Mouse (Mus musculus): ENCODE results near the gene Creb3l1. TPM values are rescaled to one million over a fixed set of nuclear protein-coding genes. Genes with fewer than 3 reads are reported as not detected.

The Creb3l1 gene
- polyA plus RNA-seq, 1 experiment from 2014 or later, result 3.3 TPM

DNA sequence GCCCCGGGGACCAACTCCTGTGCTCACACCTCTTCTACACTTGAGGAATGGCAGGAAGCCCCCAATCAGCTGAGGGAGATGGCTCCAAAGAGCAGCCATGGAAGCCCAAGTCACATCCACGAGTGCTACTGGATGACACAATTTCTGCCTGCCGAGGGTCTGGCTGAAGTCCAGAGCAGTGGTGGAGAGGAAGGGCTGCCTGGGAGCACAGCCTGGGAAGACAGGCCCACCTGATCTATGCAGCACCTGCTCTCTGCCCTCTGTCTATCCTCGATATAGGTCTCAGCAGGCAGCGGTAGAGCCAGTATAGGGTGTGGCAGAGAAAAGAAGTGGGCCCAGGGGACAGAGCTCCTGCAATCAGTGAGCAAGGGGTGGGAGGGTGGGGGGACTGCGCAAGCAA lies 77.5 kb downstream of the Creb3l1 start:
- H3K9me3 ChIP-seq, result no peaks in the 10 kb centered on the region
- H3K36me3 ChIP-seq, result no peaks in the 10 kb centered on the region
- peaks cover 62% of the 10 kb centered on the region for H3K4me1 ChIP-seq (replicated peaks)
- ATAC-seq (ENCODE audit: low read depth), result no peak
- H3K27ac ChIP-seq (replicated peaks), result peak overlapping the region; percentile 76; the same call in 1 of the 2 replicates
- no peaks in the 10 kb centered on the region for H3K27me3 ChIP-seq
- H3K9ac ChIP-seq, result 0 out of 2 replicates have a peak overlapping the region, but pooled peaks have one; percentile 38
- WGBS, result 48% methylated on average over 6 of the region's 6 CpGs
- H3K4me2 ChIP-seq, result no peak overlapping the region
- no peak overlapping the region for H3K4me3 ChIP-seq

DNA sequence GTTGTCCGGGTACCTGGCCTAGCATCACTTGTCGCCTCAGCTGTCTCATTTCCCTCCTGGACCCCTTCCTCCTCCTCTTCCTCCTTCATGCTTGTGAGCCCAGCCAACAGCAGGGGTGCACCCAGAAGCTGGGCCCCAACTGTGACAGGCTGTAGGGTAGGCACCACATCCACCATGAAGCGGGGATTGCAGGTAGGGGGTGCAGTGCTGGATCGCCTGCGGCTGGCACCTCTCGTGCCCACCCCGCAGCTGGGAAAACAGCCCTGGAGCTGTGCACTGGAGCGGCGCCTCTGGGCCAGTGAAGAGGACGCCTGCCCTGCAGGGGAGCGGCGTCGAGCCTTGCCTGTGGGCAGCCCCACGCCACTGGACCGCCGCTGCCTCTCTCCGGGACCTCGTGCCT lies 78.8 kb downstream of the Creb3l1 start, which contains the start of gene Gm9821:
Gene Gm9821, plus strand, starts transcription at position 221 of the 400 bp plus-strand sequence.
- H3K36me3 ChIP-seq, result peaks cover 4% of the 10 kb centered on the region; the same call in 1 of the 2 replicates
- WGBS, result 85% methylated on average over 18 of the region's 18 CpGs
- H3K9ac ChIP-seq, result peak within 1 kb of the TSS; percentile 49
- H3K9me3 ChIP-seq, result no peaks in the 10 kb centered on the region
- no peak for ATAC-seq (ENCODE audit: low read depth)
- no peaks in the 10 kb centered on the region for H3K27me3 ChIP-seq
- H3K27ac ChIP-seq (replicated peaks), result peak within 1 kb of the TSS; percentile 76; the same call in 1 of the 2 replicates
- no peak within 1 kb of the TSS for H3K4me3 ChIP-seq
- H3K4me1 ChIP-seq (replicated peaks), result peaks cover 58% of the 10 kb centered on the region
- H3K4me2 ChIP-seq, result no peak within 1 kb of the TSS

DNA sequence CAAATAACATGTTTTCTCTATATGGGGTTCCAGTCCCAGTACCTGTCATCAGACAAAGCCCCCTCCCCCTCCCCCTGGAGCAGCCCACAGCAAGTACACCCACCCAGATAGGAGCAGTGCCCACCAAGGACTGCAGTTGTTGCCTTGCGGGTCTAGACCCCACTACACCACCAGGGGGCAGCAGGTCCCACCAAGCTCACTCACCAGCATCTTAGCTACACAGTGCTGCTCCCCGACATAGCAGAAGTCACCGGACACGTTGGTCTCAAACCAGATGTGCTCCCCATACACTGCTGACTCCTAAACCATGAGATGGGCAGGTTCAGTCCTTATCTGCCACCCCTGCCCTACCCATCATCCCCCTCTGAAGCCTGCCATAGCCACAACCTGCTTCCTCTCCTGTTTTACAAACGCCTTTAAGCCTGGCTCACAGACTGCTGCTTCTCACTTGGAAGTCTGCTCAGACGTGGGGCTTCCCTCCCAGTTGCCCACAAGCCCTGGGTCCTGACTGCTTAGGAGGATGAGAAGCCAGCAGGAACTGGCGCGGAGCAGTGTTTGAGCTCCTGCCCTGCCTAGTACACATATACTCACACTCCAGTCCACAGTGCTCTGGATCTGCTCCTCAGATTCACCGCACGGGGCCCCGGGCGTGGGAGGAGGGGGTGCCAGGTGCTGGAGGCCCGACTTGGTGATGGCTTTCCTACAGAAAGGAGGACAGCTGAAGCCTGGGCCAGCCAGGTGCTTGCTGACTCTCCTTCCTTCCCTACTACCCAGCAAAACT lies 79.9 kb downstream of the Creb3l1 start:
- peak overlapping the region; percentile 49 for H3K9ac ChIP-seq
- peak; percentile 80 for ATAC-seq (ENCODE audit: low read depth)

DNA sequence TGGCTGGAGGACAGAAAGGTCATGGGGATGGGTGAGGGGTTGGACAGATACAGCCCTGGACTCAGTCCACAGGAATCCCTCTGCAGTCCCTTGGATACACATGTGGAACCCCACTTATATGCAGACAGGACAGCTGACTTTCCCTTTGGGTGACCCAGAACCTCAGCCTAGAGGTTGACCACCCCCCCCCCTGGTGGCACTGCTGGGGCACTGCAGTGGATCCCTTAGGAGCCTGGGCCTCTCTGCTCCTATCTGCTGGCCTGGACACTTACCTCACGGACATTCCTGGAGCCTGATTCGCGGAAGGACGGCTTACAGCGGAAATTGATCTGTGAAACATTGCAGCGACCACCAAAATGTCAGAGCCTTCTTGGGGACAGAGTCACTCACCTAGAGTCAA lies 81.9 kb downstream of the Creb3l1 start:
- no peak overlapping the region for H3K4me3 ChIP-seq
- no peak for ATAC-seq (ENCODE audit: low read depth)
- H3K36me3 ChIP-seq, result peaks cover 35% of the 10 kb centered on the region
- H3K9ac ChIP-seq, result no peak overlapping the region
- H3K4me2 ChIP-seq, result no peak overlapping the region
- H3K4me1 ChIP-seq (replicated peaks), result peaks cover 27% of the 10 kb centered on the region
- WGBS, result 76% methylated on average over 6 of the region's 6 CpGs
- no peaks in the 10 kb centered on the region for H3K27me3 ChIP-seq
- no peak overlapping the region for H3K27ac ChIP-seq (replicated peaks)
- no peaks in the 10 kb centered on the region for H3K9me3 ChIP-seq

More for the DNA sequence above, 79.9 kb downstream of the Creb3l1 start:
- no peaks in the 10 kb centered on the region for H3K9me3 ChIP-seq
- H3K4me3 ChIP-seq, result no peak overlapping the region
- H3K4me1 ChIP-seq (replicated peaks), result peaks cover 47% of the 10 kb centered on the region
- peaks cover 15% of the 10 kb centered on the region for H3K36me3 ChIP-seq
- WGBS, result 49% methylated on average over 13 of the region's 13 CpGs
- no peaks in the 10 kb centered on the region for H3K27me3 ChIP-seq
- no peak overlapping the region for H3K27ac ChIP-seq (replicated peaks)
- no peak overlapping the region for H3K4me2 ChIP-seq

DNA sequence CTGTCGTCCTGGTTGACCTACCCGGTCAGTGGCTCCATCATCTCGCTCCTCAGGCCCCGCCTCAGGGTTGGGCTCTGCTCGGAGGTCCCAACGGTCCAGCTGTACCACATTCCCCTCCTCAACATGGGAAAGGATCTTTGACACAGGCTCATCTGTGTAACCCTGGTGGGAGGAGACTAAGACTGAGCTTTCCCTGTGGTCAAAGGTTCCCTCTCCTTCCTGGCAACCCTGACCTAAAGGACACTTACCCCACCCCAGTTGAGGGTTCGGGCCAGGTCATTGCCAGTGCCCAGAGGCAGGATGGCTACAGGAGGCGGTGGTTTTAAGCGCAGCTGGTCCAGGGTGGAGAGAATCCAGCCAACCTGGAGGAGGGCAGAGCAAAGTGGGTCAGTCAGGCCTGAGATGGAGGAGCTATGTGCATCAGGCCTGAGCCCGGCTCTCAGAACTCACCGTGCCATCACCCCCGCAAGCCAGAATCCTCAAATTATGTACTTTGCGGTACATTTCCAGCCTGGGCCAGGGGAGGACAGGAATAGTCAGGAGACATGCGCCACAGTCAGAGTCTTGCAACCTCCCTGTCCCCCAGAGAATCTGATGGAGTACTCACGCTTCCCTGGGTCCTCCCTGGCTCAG lies 84.9 kb downstream of the Creb3l1 start:
- no peak overlapping the region for H3K9ac ChIP-seq
- no peak overlapping the region for H3K4me2 ChIP-seq
- peaks cover 2% of the 10 kb centered on the region for H3K4me1 ChIP-seq (replicated peaks)
- no peak for ATAC-seq (ENCODE audit: low read depth)
- WGBS, result 77% methylated on average over 15 of the region's 15 CpGs
- H3K27ac ChIP-seq (replicated peaks), result no peak overlapping the region
- H3K36me3 ChIP-seq, result peaks cover 64% of the 10 kb centered on the region
- no peaks in the 10 kb centered on the region for H3K9me3 ChIP-seq
- H3K27me3 ChIP-seq, result no peaks in the 10 kb centered on the region
- H3K4me3 ChIP-seq, result no peak overlapping the region

DNA sequence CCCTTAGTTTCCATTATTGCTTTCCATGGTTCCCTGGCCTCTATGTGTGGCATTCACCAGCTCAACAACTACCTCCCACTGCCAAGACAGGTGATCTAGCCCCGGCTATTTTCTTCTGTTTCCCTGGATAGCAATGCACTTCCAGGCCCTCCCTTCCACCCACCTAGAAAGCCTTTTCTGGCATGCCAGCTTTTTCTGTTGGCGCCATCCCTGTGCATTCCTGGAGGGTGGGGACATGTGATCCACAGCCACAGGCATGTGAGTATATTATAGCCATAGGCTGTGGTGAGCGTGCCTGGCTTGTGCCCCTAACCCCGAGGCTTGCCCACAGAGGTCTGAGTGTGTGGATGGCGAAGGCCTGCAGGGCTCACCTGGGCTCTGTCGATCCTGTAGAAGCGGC lies 88.1 kb downstream of the Creb3l1 start:
- H3K9me3 ChIP-seq, result no peaks in the 10 kb centered on the region
- peaks cover 24% of the 10 kb centered on the region for H3K4me1 ChIP-seq (replicated peaks)
- no peak for ATAC-seq (ENCODE audit: low read depth)
- WGBS, result 92% methylated on average over 7 of the region's 7 CpGs
- H3K27ac ChIP-seq (replicated peaks), result no peak overlapping the region
- no peak overlapping the region for H3K4me3 ChIP-seq
- peaks cover 72% of the 10 kb centered on the region for H3K36me3 ChIP-seq
- no peak overlapping the region for H3K9ac ChIP-seq
- H3K4me2 ChIP-seq, result no peak overlapping the region
- H3K27me3 ChIP-seq, result no peaks in the 10 kb centered on the region

DNA sequence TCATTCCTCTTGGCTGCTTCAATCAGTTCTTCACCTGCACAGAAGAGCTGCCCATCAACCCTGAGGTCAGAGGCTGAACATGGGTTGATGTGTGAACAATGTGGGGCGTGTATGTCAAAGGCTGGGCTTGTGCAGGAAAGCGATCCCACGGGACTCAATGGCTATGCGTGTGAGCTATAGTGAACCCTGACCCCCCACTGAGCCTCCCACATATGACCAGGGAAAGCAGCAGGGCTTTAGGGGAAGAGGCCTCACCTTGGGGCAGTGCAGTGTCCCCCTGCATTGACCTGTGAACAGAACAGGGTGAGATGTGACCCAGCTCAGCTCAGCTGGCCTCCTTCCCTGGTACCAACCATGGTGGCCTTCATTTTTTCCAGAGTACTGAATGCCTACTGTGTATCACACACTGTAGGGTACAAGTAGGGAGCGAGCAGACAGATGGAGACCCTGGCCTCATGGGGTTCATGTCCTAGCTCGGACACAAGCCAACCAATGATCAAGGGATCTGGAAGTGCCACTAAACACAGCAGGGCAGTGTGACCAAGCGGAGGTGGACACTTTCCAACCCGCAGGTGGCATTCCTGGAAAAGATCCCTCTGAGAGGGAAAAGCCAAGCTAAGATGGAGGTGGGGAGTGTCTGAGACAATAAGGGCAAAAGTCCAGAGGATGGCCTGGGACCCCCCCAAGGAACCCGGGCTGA lies 89.3 kb downstream of the Creb3l1 start:
- Histone ChIP-seq H3K9ac (no peak overlapping the region), H3K27me3 (no peaks in the 10 kb centered on the region), H3K4me1 (replicated peaks) (peaks cover 36% of the 10 kb centered on the region), H3K4me2 (no peak overlapping the region), H3K9me3 (no peaks in the 10 kb centered on the region), H3K4me3 (no peak overlapping the region), H3K27ac (replicated peaks) (no peak overlapping the region), H3K36me3 (peaks cover 63% of the 10 kb centered on the region)
- 88% methylated on average over 9 of the region's 9 CpGs for whole genome bisulfite sequencing
- ATAC-seq (ENCODE audit: low read depth), result no peak

DNA sequence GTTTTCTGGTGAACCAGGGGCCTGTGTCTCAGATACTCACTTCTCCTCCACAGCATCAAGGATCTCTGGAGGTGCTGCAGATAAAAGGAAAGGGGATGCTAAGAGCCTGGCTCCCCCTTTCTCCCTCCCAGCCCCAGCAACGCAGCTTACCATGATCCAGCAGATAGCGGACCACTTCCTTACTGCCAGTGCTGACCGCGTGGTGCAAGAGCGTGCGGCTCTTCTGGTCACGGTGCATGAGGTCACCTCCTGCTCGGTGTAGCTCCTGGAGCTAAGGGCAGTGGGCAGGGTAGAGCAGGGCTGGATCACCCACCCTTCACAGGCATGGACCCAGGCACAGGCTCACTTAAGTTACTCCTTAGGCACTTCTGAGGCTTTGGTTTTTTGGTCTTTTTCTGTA lies 90.3 kb downstream of the Creb3l1 start:
- 56% methylated on average over 8 of the region's 8 CpGs for WGBS
- H3K9me3 ChIP-seq, result no peaks in the 10 kb centered on the region
- H3K36me3 ChIP-seq, result peaks cover 53% of the 10 kb centered on the region
- H3K9ac ChIP-seq, result no peak overlapping the region
- H3K4me2 ChIP-seq, result no peak overlapping the region
- no peak overlapping the region for H3K27ac ChIP-seq (replicated peaks)
- H3K4me1 ChIP-seq (replicated peaks), result peaks cover 45% of the 10 kb centered on the region
- H3K4me3 ChIP-seq, result no peak overlapping the region
- H3K27me3 ChIP-seq, result no peaks in the 10 kb centered on the region
- ATAC-seq (ENCODE audit: low read depth), result no peak

DNA sequence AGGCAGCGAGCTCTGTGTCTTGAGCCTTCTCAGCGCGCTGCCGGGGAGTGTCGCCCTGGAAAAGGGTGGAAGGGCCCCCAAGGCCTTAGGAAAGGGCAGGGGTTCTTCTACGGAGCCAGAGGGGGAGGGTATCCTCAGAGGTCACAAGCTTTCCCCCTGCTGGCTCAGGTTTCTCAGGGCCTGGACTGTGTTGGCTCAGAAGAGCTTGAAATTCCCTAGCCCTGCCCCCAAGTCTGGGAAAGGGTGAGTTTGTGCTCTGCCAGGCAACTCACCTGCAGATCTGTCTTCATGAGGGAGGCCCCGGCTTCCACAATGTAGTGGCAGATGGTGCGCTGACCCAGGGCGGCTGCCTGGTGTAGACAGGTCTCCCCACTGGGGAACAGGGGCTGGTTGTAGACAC lies 90.8 kb downstream of the Creb3l1 start:
- ATAC-seq (ENCODE audit: low read depth), result no peak
- H3K4me1 ChIP-seq (replicated peaks), result peaks cover 48% of the 10 kb centered on the region
- peaks cover 48% of the 10 kb centered on the region for H3K36me3 ChIP-seq
- H3K9ac ChIP-seq, result peak overlapping the region; percentile 90; the same call in 1 of the 2 replicates
- 28% methylated on average over 9 of the region's 9 CpGs for WGBS
- no peaks in the 10 kb centered on the region for H3K27me3 ChIP-seq
- H3K4me3 ChIP-seq, result no peak overlapping the region
- H3K27ac ChIP-seq (replicated peaks), result no peak overlapping the region
- no peaks in the 10 kb centered on the region for H3K9me3 ChIP-seq
- no peak overlapping the region for H3K4me2 ChIP-seq

DNA sequence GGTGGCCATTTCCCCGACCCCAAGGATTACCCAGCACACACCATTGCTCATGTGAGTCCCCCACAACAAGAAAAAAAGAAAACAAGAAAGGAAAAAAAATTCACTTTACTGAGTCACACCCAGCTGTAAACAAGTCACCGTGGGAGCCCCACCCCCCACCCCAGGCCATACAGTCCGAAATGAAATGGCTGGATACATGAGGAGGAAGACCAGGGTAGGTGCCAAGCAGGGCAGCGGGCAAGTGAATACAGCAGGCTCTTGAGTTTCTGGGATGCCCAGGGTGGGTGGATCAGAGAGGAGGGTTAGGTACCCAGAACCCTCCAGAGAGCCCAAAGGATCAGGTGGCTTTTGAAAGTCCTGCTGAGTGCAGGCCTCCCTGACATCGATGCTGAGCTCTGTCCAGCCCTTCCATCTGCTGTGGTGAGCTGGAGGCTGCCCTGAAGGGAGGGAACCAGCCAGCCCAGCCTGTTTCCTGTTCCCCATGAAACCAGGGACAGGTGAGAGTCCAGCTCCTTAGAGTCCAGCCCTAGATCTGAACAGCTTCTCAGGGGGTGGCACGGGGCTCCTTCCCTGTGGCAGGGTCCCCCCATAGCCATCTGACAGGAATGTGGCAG lies 91.5 kb downstream of the Creb3l1 start:
- peak overlapping the region; percentile 90 for H3K9ac ChIP-seq
- H3K4me2 ChIP-seq, result peak overlapping the region; percentile 86
- H3K27me3 ChIP-seq, result no peaks in the 10 kb centered on the region
- ATAC-seq (ENCODE audit: low read depth), result no peak
- H3K36me3 ChIP-seq, result peaks cover 42% of the 10 kb centered on the region
- H3K27ac ChIP-seq (replicated peaks), result no peak overlapping the region; the same call in 1 of the 2 replicates
- peaks cover 53% of the 10 kb centered on the region for H3K4me1 ChIP-seq (replicated peaks)
- no peak overlapping the region for H3K4me3 ChIP-seq
- no peaks in the 10 kb centered on the region for H3K9me3 ChIP-seq
- WGBS, result 12% methylated on average over 6 of the region's 6 CpGs
